Mouse (Mus musculus) layer of hippocampus, postnatal 14 days (tissue): ENCODE measurements around the gene Otulinl. TPM values are rescaled to one million over a fixed set of nuclear protein-coding genes. Genes with fewer than 3 reads are reported as not detected.
A peak's percentile ranks its signal among the peaks of the same experiment; 100 is the strongest.
"Not testable (repeated sequence)": the region's sequence is repeated elsewhere in the genome, so short reads cannot be mapped to it uniquely, and the experiment has no call there.

ENCODE experiments used
- DNase-seq, 2 experiments: peaks; one replicate each; pipeline ENCODE4 v3.0.0; 2021 to 2022; ENCODE audit warnings: low spot score in 2 of 2, mixed read lengths in 1 of 2
- long read RNA-seq, 2 experiments: library from polyadenylated mRNA; stranded (forward); transcript quantifications; one replicate each; pipeline ENCODE4 v2.0.0; 2021
- total RNA-seq, 2 experiments: library from RNA; stranded (reverse); gene quantifications; 2 replicates each; pipeline ENCODE4 v1.2.3; 2021

Otulinl gene
- 10 to 100 TPM; 31.1 to 32.0 TPM for total RNA-seq
- long read RNA-seq, experiment 1, transcript Otulinl-202 (8 exons, 2,950 nt) = major isoform, 40 of 52 reads
- long read RNA-seq, experiment 1, partial matches to known transcripts = 2 of 52 reads
- long read RNA-seq, experiment 1, other reads (novel, unspliced or antisense) = 6 of 52 reads
- long read RNA-seq, experiment 2, transcript Otulinl-202 (8 exons, 2,950 nt) = major isoform, 50 of 80 reads
- long read RNA-seq, experiment 2, transcript Otulinl-203 (9 exons, 3,043 nt) = minor isoform, 11 of 80 reads
- long read RNA-seq, experiment 2, partial matches to known transcripts = 3 of 80 reads
- long read RNA-seq, experiment 2, other reads (novel, unspliced or antisense) = 13 of 80 reads

GRCm38 (mm10) chr15:27681419-27682187 lies at the start of gene Otulinl:
TSS of gene Otulinl (minus strand) at chr15:27681579.
- DNase-seq = peak; percentile 94 to 97

- DNase-seq = no peak
These were observed 44.8 kb upstream of the Otulinl start for GRCm38 (mm10) chr15:27726228-27726627.

DNA sequence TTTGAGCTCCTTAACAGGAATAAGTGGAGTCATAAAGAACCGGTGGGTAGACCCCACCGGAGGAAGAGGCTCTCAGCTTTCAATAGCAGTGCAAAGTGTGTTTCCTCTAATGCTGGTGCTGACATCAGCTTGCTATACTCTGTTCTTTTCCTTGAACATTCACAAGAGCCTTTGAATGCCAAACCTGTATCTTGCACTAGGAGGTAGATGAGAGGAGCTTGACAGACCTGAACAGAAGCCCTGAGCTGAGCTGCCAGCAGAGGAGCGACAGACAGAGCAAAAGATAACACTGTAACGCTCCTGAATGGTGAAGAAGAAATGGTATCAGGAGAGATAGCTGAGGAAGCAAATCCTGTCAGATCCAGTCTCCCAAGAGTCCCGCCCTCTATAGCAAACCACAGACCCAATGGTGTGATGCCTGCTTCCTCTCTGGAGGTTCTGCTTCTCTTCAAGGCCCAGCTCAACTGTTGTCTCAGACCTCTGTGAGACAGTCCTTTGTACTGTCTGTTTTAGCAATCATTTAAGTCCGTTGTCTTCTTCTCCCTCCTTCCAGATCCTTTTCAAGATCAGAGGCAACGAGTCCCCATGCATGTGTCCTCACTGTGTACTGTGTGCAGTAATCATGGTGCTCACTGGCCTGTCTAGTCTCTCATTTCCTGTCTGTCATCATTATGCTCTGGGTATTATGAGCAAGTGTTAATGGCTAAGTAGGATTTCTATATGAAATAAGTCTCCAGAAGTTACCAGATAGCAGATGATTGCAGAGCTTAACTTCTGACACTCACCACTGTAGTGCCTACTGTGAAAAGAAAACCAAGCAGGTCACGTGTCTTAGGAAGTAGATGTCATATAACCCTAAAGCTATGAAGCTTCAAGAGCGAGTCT lies 43.7 kb upstream of the Otulinl start:
- DNase-seq = no peak

DNA sequence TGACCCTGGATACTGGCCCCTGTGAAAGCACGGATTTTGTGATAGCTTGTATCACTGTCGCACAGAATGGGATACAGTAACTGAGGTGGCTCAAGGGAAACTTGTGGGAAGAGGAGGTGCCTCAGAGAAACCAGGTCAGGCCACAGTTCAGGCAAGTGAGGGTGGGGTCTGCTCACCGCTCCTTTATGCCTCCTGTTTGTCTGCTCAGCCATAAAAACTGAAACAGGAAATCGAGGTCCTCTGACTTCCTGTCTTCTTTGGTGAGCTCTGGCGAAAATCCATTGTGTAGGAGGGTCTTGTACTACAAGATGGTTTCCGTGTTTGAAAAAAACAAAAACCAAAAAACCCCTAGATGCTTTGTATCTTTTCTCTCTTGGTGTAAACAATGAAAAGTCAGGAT lies 42.9 kb upstream of the Otulinl start:
- DNase-seq = no peak

DNA sequence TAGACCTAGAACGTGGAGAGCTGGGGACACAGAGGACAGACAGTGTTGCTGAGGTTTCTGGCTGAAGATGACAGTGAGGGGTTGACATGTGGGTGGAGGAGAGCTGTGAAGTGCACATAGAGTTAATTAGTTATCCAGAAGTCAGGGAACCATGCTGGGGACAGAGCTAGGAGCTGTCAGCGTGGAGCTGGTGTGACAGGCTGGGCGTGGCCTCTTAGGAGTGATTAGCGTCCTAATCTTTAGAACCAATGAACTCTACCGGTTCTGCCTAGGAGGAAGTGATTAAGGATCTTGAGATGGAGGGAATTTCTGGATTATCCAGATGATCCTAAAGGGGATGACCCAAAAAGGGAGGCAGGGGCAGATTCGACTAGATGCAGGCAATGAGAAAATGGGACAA lies 42.4 kb upstream of the Otulinl start:
- no peak for DNase-seq

GRCm38 (mm10) chr15:27720297-27720696 lies 38.9 kb upstream of the Otulinl start:
- not testable (repeated sequence) for DNase-seq

DNA sequence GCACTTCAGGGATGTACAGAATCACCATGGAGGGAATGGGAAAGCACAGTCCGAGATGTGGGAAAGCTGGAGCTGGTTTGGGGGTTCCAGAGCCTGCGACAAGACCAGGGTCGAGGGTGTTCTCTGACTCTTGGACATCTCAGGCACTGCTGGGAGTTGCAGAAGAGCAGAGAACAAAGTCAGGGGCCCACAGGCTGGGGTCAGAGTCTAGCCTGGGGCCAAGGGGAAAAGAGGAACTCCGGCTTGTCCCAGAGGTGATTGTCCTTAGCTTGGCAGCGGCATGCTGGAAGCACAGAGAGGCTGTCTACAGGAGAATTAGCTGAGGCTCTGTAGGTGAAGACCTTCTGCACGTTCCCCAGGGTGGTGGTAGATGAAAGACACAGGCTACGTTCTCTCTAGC lies 37.3 kb upstream of the Otulinl start:
- DNase-seq = no peak

DNA sequence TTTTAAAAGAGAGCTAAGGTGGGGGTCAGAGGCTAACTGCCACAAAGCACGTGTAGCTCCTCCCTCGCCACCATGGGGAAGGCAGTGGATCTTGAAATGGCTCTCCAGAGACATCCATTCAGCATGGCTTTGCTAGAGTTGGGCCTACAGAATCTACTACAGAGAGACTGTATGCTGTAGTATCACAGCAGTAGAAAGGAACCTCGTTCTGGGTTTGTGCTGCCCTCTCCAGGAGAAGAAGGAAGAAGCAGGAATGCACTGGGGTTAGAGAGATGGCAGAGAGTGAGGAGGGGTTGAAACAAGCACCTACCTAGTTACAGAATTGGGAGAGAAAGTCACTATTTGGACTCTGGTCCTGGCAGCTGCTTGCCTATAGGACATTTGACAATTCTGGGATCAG lies 34.0 kb upstream of the Otulinl start:
- DNase-seq = peak; percentile 49 to 69

- DNase-seq = no peak
These were observed 29.3 kb upstream of the Otulinl start for GRCm38 (mm10) chr15:27710698-27711097.

DNA sequence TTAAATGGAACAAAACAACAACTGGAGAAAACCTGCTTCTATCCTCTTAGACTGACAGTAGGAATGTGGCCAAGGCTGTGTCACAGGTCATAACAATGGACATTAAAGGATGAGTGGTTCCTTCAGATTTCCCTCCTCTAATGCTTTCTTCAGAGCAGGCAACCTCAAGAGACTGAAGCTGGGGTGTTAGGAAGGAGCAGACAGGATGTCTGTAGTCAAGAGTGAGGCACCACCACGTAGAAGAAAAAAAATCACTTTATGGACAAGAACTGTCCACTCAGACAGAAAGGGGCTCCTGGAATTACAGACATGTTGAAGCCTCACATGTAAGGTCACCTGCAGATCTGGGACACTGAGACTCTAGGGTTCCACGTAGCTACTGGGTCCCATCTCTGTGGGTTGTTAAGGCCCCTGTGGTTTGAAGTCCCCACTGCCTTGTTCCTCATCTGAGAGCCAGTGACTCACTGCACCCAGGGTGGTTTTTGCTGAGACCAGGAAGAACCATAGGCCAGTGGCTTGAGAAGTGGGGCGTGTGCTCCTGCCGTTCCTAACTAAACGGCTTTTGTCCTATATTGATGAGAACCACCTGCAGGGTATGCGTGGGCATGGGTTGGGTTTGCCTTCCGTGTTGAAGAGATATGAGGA lies 27.7 kb upstream of the Otulinl start:
- DNase-seq = no peak

DNA sequence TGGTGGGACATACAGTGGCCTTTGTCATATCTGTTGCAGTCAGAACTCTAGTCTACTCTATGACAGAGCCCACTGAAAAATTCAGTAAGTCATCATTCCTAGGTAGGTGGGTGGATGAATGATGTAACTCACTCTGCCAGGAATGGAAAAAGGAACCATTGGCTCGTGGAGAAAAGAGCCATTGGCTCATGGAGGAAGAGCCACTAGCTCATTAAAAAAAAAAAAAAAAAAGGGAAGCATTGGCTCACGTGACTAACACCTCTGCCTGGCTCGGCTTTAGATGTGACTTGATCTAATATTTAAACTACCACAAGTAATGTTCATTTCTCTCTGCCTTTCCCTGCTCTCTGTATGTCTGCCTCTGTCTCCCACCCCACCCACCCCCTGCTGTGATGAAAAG lies 27.1 kb upstream of the Otulinl start:
- no peak for DNase-seq

DNA sequence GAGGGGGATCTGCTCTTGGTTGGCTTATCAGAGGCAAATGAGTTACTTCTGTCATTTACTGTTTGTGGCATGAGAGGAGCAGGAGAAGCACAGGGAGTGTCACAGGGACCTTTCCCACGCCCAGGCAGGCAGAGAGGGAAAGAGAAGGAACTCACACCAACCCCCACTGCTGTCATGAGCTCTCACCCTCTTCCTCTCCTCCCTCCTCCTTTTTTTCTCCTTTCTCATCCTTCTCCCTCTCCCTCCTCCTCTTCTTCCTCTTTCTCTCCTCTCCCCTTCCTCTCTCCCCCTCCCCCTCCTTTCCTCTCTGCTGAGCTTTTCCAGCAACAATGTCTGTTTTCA lies 21.6 kb upstream of the Otulinl start:
- DNase-seq = no peak

DNA sequence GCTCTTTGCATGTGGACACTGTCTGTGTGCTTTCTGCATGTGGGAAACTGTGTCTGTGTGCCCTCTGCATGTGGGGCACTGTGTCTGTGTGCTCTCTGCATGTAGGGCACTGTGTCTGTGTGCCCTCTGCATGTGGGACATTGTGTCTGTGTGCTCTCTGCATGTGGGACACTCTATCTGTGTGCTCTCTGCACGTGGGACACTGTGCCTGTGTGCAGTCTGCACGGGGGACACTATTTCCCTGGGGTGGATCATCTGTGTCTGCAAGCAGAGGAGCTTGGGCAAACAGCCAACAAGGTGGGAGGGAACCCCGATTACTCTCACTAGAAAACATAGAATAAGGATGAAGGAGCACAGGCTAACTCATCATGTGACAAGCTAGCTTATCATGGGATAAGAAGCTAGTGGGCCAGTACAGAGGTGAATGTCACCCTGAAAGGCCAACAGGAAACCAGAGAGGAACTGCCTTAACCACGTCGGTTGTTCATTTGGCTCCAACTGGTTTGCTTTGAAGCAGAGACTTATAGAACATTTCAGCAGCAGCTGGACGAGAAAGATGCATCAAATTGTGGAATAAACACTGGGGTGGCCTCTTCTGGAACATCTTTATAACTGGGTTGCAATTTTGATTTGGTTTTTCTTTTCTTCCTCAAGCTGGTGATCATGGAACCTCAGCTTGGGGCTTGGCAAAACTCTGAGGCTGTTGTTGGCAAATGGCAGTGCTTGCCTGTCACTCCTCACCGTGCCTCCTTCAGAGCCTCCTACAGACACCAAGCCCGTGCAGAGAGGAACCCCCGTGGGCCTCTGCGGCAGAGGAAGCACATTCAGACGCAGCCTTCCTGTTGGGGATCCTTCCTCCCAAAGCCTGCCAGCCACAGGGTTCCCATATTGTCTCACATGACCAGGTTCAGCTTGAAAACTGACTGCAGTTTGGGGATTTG lies 20.9 kb upstream of the Otulinl start:
- DNase-seq = peak in 1 of 2 experiments; percentile 39

DNA sequence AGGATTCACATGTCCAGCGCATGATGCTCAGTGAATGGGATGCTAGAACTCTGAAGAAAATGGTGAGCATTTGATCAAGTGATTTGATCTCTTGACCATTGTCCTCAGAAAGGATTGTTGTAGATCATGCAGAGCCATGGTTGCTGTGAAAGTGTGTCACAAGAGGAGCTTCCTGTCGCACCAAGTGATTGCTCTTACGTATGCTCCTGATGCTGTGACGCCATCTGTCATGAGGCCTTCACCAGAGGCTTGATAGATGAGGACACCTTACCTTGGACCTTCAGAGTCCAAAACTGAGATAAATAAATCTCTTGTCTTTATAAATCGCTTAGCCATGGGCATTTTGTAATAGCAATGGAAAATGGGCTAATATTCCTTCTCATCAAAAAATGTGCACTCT lies 16.3 kb upstream of the Otulinl start:
- no peak for DNase-seq

DNA sequence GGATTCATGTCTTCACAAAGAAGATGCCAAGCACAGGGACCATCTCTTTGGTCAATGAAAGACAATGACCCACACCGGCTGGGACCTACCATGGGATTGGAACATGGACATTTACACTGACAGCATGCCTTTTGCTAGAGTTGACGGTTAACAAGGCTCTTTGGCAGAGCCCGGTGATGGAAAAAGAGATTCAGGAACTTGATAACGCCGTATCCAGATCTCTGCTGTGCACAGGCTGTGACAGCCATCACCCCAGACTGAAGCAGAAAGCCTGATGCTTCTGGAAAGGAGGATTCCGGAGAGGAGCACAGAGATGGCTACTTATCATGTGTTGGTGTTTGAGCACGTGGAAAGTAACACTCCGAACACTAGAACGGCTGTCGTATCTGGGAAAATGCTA lies 11.9 kb upstream of the Otulinl start:
- DNase-seq = no peak

DNA sequence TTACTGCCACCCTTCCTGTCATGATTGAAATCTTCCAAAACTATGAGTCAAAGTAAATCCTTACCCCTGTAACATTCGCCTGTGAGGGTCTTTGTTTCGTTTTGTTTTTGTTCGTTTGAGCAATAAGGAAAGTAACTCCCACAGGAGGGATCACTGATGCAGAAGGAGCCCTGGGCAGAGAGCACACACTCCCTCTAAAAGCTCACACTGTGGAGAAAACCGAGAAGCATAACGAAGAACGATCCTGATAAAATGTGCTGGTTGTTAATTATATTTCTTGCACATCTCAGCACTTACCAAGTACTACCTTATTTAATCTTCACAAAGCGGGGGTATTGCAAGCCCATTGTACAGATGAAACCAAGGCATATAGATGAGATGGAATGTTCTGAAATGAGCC lies 10.8 kb upstream of the Otulinl start:
- DNase-seq = no peak

DNA sequence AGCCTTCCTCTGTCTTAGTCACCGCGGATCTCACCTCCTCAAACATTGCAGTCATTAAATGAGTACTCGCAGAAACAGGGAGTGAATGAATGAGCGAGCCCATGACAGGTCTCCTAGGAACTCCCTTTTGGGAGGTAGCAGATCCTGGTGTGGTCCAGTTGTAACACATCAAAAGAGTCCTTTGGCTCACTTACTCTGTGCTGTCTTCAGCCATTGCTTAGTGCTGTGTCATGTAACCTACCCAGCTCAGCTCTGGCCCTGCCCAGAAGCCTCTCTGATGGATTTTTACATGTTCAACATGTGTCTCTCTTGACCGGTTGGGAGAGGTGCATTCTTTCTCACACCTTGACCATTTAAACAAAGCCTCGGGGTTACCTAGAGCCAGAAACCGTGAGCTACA lies 9.8 kb upstream of the Otulinl start:
- DNase-seq = no peak

DNA sequence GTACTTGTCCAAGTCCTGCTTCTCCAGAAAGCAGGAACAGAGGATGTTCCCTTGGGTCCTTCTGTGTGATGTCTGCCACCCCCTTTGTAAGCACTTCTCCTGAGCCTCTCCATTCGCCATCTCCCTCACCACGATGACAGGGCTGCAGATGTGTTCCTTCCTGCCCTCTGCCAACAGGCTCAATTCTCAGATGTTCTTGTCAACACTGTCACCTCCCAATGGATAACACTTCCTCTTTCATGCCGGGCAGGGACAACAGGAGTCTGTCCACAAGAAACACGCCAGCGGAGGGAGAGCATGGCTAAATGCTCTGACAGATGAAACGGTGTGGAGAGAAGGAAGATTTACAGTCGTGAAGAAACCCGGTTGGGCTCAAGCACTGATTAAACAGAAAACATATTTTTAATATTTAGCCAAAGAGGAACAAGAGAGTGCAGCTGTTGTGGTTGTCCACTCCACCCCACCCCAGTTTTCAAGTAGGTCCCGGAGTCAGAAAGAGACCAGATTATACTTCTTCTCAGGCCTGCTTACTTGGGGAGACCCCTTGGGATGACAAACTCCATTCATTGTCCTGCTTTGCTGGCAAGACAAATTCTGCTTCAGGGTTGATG lies 6.8 kb upstream of the Otulinl start:
- no peak for DNase-seq

GRCm38 (mm10) chr15:27684813-27685212 lies 3.4 kb upstream of the Otulinl start:
- DNase-seq = no peak

- no peak for DNase-seq
These were observed 1.8 kb upstream of the Otulinl start for GRCm38 (mm10) chr15:27683206-27683605.
